Mouse (Mus musculus) c-Kit-positive CD71-positive TER-119-positive erythroid progenitor cells, embryonic 14.5 days (primary cell): Measurements from ENCODE around the gene Shisa2.
A peak's percentile ranks its signal among the peaks of the same experiment; 100 is the strongest.
"Not testable (repeated sequence)": the region's sequence is repeated elsewhere in the genome, so short reads cannot be mapped to it uniquely, and the experiment has no call there.

ENCODE experiments used
- DNase-seq: peaks from one replicate; pipeline ENCODE4 v3.0.0-alpha.2; 2013; ENCODE audit warnings: low spot score

Shisa2 gene

GRCm38 (mm10) chr14:59625158-59625805, at the start of gene Shisa2:
TSS of gene Shisa2 (plus strand) at chr14:59625308.
- DNase-seq: no peak

- DNase-seq: no peak
These were observed 48.7 kb upstream of the Shisa2 start for GRCm38 (mm10) chr14:59576385-59576784.

GRCm38 (mm10) chr14:59590614-59591013, 34.5 kb upstream of the Shisa2 start:
- DNase-seq: no peak

- DNase-seq: no peak
These were observed 33.2 kb upstream of the Shisa2 start for GRCm38 (mm10) chr14:59591901-59592300.

- DNase-seq: no peak
These were observed 32.5 kb upstream of the Shisa2 start for GRCm38 (mm10) chr14:59592593-59592992.

- no peak for DNase-seq
These were observed 30.1 kb upstream of the Shisa2 start for GRCm38 (mm10) chr14:59594988-59595387.

GRCm38 (mm10) chr14:59597398-59598259, 27.5 kb upstream of the Shisa2 start, which contains the start of gene Cdadc1:
TSS of gene Cdadc1 (minus strand) at chr14:59597959.
- peak; percentile 92 for DNase-seq

- DNase-seq: no peak
These were observed 26.9 kb upstream of the Shisa2 start for GRCm38 (mm10) chr14:59598260-59598627.

- DNase-seq: no peak
These were observed 21.0 kb upstream of the Shisa2 start for GRCm38 (mm10) chr14:59604002-59604645.

GRCm38 (mm10) chr14:59605671-59606353, 19.3 kb upstream of the Shisa2 start:
- peak; percentile 49 for DNase-seq

GRCm38 (mm10) chr14:59607021-59607420, 18.1 kb upstream of the Shisa2 start:
- no peak for DNase-seq

GRCm38 (mm10) chr14:59612920-59613625, 12.0 kb upstream of the Shisa2 start:
- DNase-seq: peak; percentile 28

- not testable (repeated sequence) for DNase-seq
These were observed 11.0 kb upstream of the Shisa2 start for GRCm38 (mm10) chr14:59614149-59614548.

GRCm38 (mm10) chr14:59616802-59617201, 8.3 kb upstream of the Shisa2 start:
- no peak for DNase-seq

- no peak for DNase-seq
These were observed 702 bp upstream of the Shisa2 start for GRCm38 (mm10) chr14:59624326-59624885.

GRCm38 (mm10) chr14:59625806-59626364, 777 bp downstream of the Shisa2 start:
- no peak for DNase-seq

GRCm38 (mm10) chr14:59626711-59627110, 1.6 kb downstream of the Shisa2 start:
- DNase-seq: no peak

- DNase-seq: no peak
These were observed 2.1 kb downstream of the Shisa2 start for GRCm38 (mm10) chr14:59627142-59627680.

- no peak for DNase-seq
These were observed 2.7 kb downstream of the Shisa2 start for GRCm38 (mm10) chr14:59627823-59628222.

GRCm38 (mm10) chr14:59629308-59629707, 4.2 kb downstream of the Shisa2 start:
- DNase-seq: no peak

- DNase-seq: no peak
These were observed 5.0 kb downstream of the Shisa2 start for GRCm38 (mm10) chr14:59630096-59630495.
